Mouse (Mus musculus): ENCODE results near the gene Trim71. TPM values are rescaled to one million over a fixed set of nuclear protein-coding genes. Genes with fewer than 3 reads are reported as not detected.

The Trim71 gene
- total and polyA plus RNA-seq, 2 experiments from 2014 or later = 0.13 to 0.19 TPM

DNA sequence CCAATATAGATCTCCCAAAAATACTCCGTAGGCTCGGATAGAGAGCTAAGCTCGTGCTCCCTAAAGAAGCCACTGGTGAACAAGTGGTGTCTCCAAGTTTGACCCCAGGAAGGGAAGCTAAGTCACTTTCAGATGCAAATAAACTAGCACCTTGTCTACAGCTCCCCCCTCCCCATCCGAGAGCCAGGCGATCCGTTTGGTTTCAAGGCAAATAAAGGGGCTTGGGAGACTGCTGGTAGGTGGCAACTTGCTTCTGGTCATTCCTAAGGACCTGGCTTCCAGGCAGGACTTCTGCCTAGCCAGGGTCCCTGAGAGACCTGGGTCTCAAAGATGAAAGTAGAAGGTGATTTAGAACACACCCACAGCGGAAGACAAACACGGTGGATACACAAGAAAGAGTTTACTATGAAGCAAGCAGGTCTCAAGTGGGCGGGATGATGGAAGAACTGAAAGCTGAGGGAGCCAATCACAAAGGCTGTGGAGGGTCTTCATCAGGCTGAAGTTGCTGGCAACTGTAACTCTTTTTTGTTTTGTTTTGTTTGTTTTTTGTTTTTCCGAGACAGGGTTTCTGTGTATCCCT lies 7.8 kb downstream of the Trim71 start:
- Histone ChIP-seq H3K4me1 (ENCODE audit: insufficient read depth) (no peaks in the 10 kb centered on the region), H3K4me2 (ENCODE audit: low read depth) (no peak overlapping the region), H3K4me3 (ENCODE audit: low read depth, low read length) (no peak overlapping the region), H3K9me3 (ENCODE audit: low read length) (no peaks in the 10 kb centered on the region), H3K36me3 (ENCODE audit: insufficient read depth) (no peaks in the 10 kb centered on the region), H3K9ac (no peak overlapping the region), H3K27me3 (ENCODE audit: insufficient read depth, low read length) (peaks cover 30% of the 10 kb centered on the region), H3K27ac (ENCODE audit: low read depth, low read length) (no peak overlapping the region)
- no peak for DNase-seq
- no peak for ATAC-seq
- 45% methylated on average over 10 of the region's 10 CpGs for WGBS
- no peak for TF ChIP-seq CTCF (IDR thresholded peaks at IDR 0.05; ENCODE audit: low read depth)

GRCm38 (mm10) chr9:114554355-114554979 lies 9.7 kb downstream of the Trim71 start:
- no peaks in the 10 kb centered on the region for H3K4me1 ChIP-seq (ENCODE audit: insufficient read depth)
- no peak overlapping the region for H3K4me2 ChIP-seq (ENCODE audit: low read depth)
- no peak overlapping the region for H3K27ac ChIP-seq (ENCODE audit: low read depth, low read length)
- no peaks in the 10 kb centered on the region for H3K9me3 ChIP-seq (ENCODE audit: low read length)
- no peak for TF ChIP-seq CTCF (IDR thresholded peaks at IDR 0.05; ENCODE audit: low read depth)
- 46% methylated on average over 5 of the region's 5 CpGs for WGBS
- no peak for ATAC-seq
- DNase-seq = peak; percentile 24
- H3K9ac ChIP-seq = no peak overlapping the region
- H3K27me3 ChIP-seq (ENCODE audit: insufficient read depth, low read length) = peaks cover 20% of the 10 kb centered on the region
- H3K36me3 ChIP-seq (ENCODE audit: insufficient read depth) = no peaks in the 10 kb centered on the region
- H3K4me3 ChIP-seq (ENCODE audit: low read depth, low read length) = no peak overlapping the region

- ATAC-seq = no peak
Measured at GRCm38 (mm10) chr9:114553828-114554227, 10.3 kb downstream of the Trim71 start.

DNA sequence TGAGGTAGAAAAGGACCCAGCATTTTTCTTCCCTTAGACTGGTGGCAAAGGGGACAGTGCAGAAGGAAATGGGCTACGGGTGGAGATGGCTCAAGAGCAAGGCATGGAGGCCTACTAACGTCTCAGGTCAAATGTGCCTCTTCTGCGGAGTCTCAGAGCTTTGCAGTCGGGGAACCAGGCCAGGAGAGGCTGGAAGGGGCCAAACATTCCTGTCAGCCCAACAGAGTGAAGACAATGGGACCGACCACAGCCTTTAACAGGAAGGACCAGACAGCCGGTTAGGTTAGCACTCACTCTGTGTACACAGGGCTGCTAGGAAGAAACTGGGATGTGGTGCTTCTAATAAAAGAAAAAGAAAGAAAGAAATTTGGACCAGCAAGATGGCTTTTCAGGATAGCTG lies 14.1 kb downstream of the Trim71 start:
- no peak for ATAC-seq

More at GRCm38 (mm10) chr9:114553828-114554227, 10.3 kb downstream of the Trim71 start:
- Histone ChIP-seq H3K4me1 (ENCODE audit: insufficient read depth) (no peaks in the 10 kb centered on the region), H3K9ac (no peak overlapping the region), H3K27me3 (ENCODE audit: insufficient read depth, low read length) (peaks cover 17% of the 10 kb centered on the region), H3K4me2 (ENCODE audit: low read depth) (no peak overlapping the region), H3K4me3 (ENCODE audit: low read depth, low read length) (no peak overlapping the region), H3K9me3 (ENCODE audit: low read length) (no peaks in the 10 kb centered on the region), H3K27ac (ENCODE audit: low read depth, low read length) (no peak overlapping the region), H3K36me3 (ENCODE audit: insufficient read depth) (no peaks in the 10 kb centered on the region)
- TF ChIP-seq CTCF (IDR thresholded peaks at IDR 0.05; ENCODE audit: low read depth) = no peak
- no peak for DNase-seq

DNA sequence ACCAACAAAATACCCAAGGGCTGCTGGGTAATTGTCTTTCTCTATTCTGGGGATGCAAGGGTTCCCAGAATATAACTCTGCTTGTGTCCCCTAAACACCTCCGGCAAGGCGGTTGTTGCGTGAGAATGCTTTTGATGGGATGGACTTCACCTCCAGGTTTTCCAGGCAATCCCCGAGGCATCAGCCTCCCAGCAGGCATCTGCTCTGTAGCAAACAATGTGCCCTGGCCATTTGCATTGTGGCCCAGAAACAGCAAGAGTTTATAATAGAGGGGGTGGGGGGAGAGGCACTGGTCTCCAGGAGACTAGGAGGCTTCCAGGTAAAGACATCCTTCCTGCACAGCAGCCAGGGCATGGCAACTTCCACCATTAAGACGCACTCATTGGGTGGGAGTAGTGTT lies 15.1 kb downstream of the Trim71 start:
- H3K4me3 ChIP-seq (ENCODE audit: low read depth, low read length) = no peak overlapping the region
- no peak overlapping the region for H3K4me2 ChIP-seq (ENCODE audit: low read depth)
- no peak for TF ChIP-seq CTCF (IDR thresholded peaks at IDR 0.05; ENCODE audit: low read depth)
- no peaks in the 10 kb centered on the region for H3K4me1 ChIP-seq (ENCODE audit: insufficient read depth)
- no peak overlapping the region for H3K27ac ChIP-seq (ENCODE audit: low read depth, low read length)
- no peak overlapping the region for H3K9ac ChIP-seq
- ATAC-seq = no peak
- 20% methylated on average over 5 of the region's 5 CpGs for whole genome bisulfite sequencing
- no peaks in the 10 kb centered on the region for H3K9me3 ChIP-seq (ENCODE audit: low read length)
- no peaks in the 10 kb centered on the region for H3K36me3 ChIP-seq (ENCODE audit: insufficient read depth)
- peaks cover 15% of the 10 kb centered on the region for H3K27me3 ChIP-seq (ENCODE audit: insufficient read depth, low read length)
- DNase-seq = no peak

More for the DNA sequence above, 14.1 kb downstream of the Trim71 start:
- DNase-seq = no peak
- Histone ChIP-seq H3K4me2 (ENCODE audit: low read depth) (no peak overlapping the region), H3K27me3 (ENCODE audit: insufficient read depth, low read length) (peaks cover 15% of the 10 kb centered on the region), H3K4me1 (ENCODE audit: insufficient read depth) (no peaks in the 10 kb centered on the region), H3K27ac (ENCODE audit: low read depth, low read length) (no peak overlapping the region), H3K9me3 (ENCODE audit: low read length) (no peaks in the 10 kb centered on the region), H3K9ac (no peak overlapping the region), H3K4me3 (ENCODE audit: low read depth, low read length) (no peak overlapping the region), H3K36me3 (ENCODE audit: insufficient read depth) (no peaks in the 10 kb centered on the region)
- 29% methylated on average over 6 of the region's 6 CpGs for WGBS
- no peak for TF ChIP-seq CTCF (IDR thresholded peaks at IDR 0.05; ENCODE audit: low read depth)

DNA sequence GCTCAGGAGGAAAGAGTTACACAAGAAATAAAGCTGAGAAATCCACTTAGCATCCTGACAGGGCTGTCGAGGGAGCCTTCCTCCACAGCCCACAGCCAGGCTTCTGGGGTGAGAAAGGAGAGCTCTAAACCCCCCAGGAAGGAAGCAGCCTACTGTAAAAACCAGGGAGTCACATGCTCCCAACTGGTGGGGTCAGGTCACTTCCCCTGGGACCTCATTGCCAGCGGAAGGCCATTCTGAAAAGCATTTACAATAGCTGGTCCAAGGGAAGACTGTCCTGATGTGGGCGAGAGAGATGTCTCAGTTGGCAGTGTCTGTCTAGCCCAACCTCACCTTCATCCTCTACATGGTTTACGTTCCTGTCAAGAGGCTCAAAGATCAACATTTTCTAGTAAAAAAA lies 15.7 kb downstream of the Trim71 start:
- no peak for ATAC-seq
- Histone ChIP-seq H3K36me3 (ENCODE audit: insufficient read depth) (no peaks in the 10 kb centered on the region), H3K4me2 (ENCODE audit: low read depth) (no peak overlapping the region), H3K9ac (no peak overlapping the region), H3K4me1 (ENCODE audit: insufficient read depth) (no peaks in the 10 kb centered on the region), H3K9me3 (ENCODE audit: low read length) (no peaks in the 10 kb centered on the region), H3K27ac (ENCODE audit: low read depth, low read length) (no peak overlapping the region), H3K27me3 (ENCODE audit: insufficient read depth, low read length) (peaks cover 15% of the 10 kb centered on the region), H3K4me3 (ENCODE audit: low read depth, low read length) (no peak overlapping the region)
- TF ChIP-seq CTCF (IDR thresholded peaks at IDR 0.05; ENCODE audit: low read depth) = no peak
- no peak for DNase-seq
- WGBS = 32% methylated on average over 4 of the region's 4 CpGs

GRCm38 (mm10) chr9:114547643-114548077 lies 16.5 kb downstream of the Trim71 start:
- 32% methylated on average over 6 of the region's 6 CpGs for WGBS
- Histone ChIP-seq H3K4me2 (ENCODE audit: low read depth) (no peak overlapping the region), H3K9me3 (ENCODE audit: low read length) (no peaks in the 10 kb centered on the region), H3K36me3 (ENCODE audit: insufficient read depth) (no peaks in the 10 kb centered on the region), H3K9ac (no peak overlapping the region), H3K4me3 (ENCODE audit: low read depth, low read length) (no peak overlapping the region), H3K4me1 (ENCODE audit: insufficient read depth) (no peaks in the 10 kb centered on the region), H3K27me3 (ENCODE audit: insufficient read depth, low read length) (peaks cover 15% of the 10 kb centered on the region), H3K27ac (ENCODE audit: low read depth, low read length) (no peak overlapping the region)
- no peak for ATAC-seq
- no peak for TF ChIP-seq CTCF (IDR thresholded peaks at IDR 0.05; ENCODE audit: low read depth)
- no peak for DNase-seq

Measured in forebrain, postnatal 0 days (tissue).